Mouse (Mus musculus) embryo, embryonic 10 days (tissue): ENCODE results near the gene Pgf.
"Not testable (repeated sequence)": the region's sequence is repeated elsewhere in the genome, so short reads cannot be mapped to it uniquely, and the experiment has no call there.

Source experiments
- DNase-seq: peaks from one replicate; pipeline ENCODE4 v3.0.0-alpha.2; 2015; ENCODE audit warnings: low spot score

The Pgf gene

GRCm38 (mm10) chr12:85157797-85158460 lies 19.7 kb downstream of the Pgf start:
- DNase-seq = no peak

- DNase-seq = no peak
Observed at GRCm38 (mm10) chr12:85156324-85156723, 21.3 kb downstream of the Pgf start.

GRCm38 (mm10) chr12:85153011-85153410 lies 24.6 kb downstream of the Pgf start:
- no peak for DNase-seq

GRCm38 (mm10) chr12:85151002-85151774 lies 26.4 kb downstream of the Pgf start, which contains the start of gene Rps6kl1:
Gene Rps6kl1 (minus strand): TSS chr12:85151264.
- DNase-seq = peak; percentile 52

- no peak for DNase-seq
Observed at GRCm38 (mm10) chr12:85150321-85151001, 27.1 kb downstream of the Pgf start.

GRCm38 (mm10) chr12:85146881-85147280 lies 30.7 kb downstream of the Pgf start:
- no peak for DNase-seq

- peak; percentile 50 for DNase-seq
Observed at GRCm38 (mm10) chr12:85146355-85146754, 31.2 kb downstream of the Pgf start.

GRCm38 (mm10) chr12:85145630-85146029 lies 32.0 kb downstream of the Pgf start:
- DNase-seq = no peak

- no peak for DNase-seq
Observed at GRCm38 (mm10) chr12:85144821-85145220, 32.8 kb downstream of the Pgf start.

GRCm38 (mm10) chr12:85144276-85144675 lies 33.3 kb downstream of the Pgf start:
- DNase-seq = not testable (repeated sequence)

- peak; percentile 93 for DNase-seq
Observed at GRCm38 (mm10) chr12:85142803-85143202, 34.8 kb downstream of the Pgf start.

GRCm38 (mm10) chr12:85141096-85141495 lies 36.5 kb downstream of the Pgf start:
- DNase-seq = no peak

GRCm38 (mm10) chr12:85140036-85140701 lies 37.4 kb downstream of the Pgf start:
- DNase-seq = no peak

GRCm38 (mm10) chr12:85136627-85137026 lies 41.0 kb downstream of the Pgf start:
- DNase-seq = no peak

- DNase-seq = no peak
Observed at GRCm38 (mm10) chr12:85135513-85136470, 41.8 kb downstream of the Pgf start.

- DNase-seq = no peak
Observed at GRCm38 (mm10) chr12:85134043-85134794, 43.4 kb downstream of the Pgf start.

- no peak for DNase-seq
Observed at GRCm38 (mm10) chr12:85131361-85131760, 46.2 kb downstream of the Pgf start.

GRCm38 (mm10) chr12:85129426-85129978 lies 48.1 kb downstream of the Pgf start:
- DNase-seq = no peak

- no peak for DNase-seq
Observed at GRCm38 (mm10) chr12:85126986-85127603, 50.5 kb downstream of the Pgf start.

GRCm38 (mm10) chr12:85124751-85125150 lies 52.8 kb downstream of the Pgf start:
- DNase-seq = no peak
